Mouse (Mus musculus) lung, postnatal 25 days (tissue): Measurements from ENCODE around the gene Vwa3a.

Source experiments
- DNase-seq: peaks from one replicate; pipeline ENCODE4 v3.0.0; 2022; ENCODE audit warnings: low spot score

Vwa3a gene

DNA sequence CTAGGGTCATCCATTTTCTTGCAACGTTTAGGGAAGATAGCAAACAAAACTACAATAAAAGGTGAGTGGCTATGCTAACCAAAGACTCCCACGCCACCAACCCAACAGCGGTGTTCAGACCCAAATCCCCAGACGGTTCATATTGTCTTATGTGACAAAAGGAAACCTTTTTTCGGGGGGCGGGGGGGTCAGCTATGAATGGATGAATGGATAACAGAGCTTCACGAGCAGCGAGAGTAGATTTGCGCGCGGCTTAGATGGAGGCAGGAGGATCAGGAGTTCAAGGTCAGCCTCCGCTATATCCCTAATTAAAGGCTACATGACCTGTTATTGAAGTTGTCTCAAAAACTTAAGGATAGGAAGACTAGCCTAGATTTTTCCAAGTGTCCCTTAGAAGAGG lies 97.2 kb downstream of the Vwa3a start:
- no peak for DNase-seq

- DNase-seq = no peak
These were observed 99.5 kb downstream of the Vwa3a start for GRCm38 (mm10) chr7:120838436-120839160.

- no peak for DNase-seq
These were observed 100.7 kb downstream of the Vwa3a start for GRCm38 (mm10) chr7:120839786-120840185.

DNA sequence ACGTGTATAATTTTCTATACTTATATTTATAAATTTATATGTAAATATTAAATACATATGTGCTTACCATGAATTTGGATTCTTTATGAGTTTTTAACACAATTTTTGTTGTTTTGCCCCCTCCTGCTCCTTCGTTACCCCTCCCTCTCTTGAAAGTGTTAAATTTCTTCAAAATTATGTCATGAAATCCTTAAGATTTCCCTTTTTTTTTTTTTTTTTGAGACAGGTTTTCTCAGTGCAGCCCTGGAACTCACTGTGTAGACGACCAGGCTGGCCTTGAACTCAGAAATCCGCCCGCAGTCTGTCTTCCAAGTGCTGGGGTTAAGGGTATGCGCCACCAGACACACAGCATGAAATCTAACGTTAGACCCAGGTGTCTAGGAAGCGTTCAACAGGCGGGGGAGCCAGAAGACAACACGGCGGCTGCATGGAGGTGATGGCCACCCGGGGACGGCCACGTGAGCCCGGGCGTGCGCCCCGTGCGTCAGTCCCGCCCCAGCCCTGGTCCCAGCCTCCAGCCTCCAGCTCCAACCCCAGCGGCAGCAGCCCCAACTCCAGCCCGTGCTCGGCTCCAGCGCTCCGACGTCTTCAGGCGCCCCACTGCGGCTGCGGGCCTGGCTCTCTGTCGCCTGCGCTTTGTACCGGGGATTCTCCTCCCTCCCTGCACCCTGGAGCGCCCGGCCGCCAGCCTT lies 103.4 kb downstream of the Vwa3a start, which contains the start of gene Eef2k:
Gene Eef2k, plus strand, starts transcription at position 487 of the 692 bp plus-strand sequence.
- peak; percentile 89 for DNase-seq

DNA sequence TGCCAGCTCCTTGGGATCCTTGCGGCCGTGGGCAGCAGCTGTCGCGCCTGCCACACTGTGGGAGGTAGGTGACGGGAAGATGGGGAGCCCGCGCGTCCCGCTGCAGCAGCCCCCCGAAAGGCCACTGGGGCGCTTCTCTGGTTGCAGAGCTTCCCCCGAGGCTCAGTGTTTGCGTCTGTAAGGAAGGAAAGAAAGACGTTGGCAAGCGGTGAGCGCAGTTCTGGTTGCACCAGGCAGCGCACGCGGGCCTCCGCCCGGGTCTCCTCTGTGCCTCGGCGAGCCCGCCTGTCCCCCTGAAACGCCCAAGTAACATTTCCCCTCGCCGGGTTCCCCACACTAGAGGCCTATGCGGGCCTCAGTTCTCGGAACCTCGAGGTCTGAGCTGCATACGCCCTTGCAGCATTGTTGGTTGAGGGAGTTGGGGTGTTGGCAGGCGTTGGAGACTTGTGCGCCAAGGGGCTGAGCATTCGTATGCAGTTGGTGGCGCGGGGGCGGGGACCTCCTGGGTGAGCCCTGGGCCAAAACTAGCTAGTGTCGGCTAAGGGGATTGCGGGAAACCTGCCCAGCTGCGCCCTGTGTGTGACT lies 104.0 kb downstream of the Vwa3a start:
- peak; percentile 77 for DNase-seq

DNA sequence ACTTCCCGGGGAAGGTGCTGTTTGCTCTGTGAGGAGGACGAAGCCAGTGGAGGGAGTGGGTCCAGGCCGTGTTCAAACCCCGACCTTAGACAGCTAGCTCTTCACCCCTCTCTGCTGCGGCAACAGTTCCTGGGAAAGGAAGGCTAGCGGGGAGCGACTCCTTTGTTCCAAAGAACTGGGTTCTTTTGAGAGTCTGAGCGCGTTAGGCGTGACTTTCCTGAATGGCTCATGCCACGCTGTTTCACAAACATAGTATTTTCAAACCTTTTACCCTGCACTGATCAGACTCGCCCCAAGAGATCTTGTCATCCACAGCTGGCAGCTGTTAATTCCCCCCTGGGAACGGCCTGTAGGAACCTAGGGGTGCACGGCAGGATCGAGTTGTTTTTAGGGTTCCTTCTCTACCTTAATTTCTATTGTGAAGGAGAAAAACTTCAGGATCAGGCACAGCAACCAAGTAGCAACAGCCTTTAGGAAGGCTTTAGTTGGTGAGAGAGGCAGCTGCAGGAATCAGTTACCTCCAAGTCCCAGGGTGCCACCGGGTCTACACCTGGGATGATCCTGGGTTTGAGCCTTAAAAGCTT lies 104.8 kb downstream of the Vwa3a start:
- no peak for DNase-seq

DNA sequence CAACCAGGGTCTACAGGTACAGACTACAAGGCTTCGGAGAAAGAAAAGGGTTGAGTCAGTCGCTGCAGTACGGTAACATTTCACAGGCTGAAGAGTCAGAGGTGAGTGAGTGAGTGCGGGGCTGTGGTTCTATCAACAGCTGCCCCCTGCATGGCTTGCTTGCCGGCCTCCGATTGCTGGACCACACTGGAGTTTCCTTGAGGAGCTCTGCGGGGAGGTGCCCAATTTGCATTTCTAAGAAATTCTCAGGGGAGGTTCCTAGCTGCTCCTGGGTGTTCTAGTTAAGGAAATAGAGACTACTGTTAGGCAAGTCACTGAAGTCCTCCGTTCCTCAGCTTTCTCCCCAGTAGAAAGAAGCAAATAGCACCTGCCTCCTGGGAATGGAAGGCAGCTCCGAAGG lies 105.6 kb downstream of the Vwa3a start:
- DNase-seq = no peak

DNA sequence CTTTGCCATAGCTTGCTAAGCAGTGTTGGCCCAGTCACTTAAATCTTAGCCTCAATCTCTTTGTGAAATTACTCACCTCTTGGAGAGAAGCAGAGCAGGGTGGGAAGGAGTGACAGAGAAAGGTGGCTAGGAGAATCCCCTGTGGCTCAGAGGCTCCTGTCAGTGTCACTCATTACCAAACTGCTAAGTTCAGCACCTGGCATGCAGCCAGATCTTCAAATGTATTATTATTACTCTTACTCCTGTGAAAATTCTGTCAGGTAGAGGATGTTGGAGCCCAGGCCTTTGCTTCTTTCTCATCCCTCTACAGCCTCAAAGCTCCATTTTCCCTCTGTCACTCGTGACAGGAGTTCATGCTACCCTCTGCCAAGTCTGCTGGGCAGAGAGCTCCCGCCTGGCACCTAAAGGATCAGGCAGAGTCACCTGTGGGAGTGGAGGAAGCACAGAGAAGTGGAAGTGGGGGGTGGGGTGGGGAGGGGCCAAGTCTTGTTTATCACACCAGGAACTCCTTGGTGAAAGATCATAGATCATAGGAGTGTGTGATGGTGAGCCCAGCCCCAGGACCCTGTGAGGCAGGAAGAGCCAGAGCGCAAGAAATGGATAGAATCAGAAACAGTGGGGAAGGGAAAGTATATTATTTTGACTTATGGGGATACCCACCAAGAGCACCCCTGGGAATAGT lies 109.9 kb downstream of the Vwa3a start:
- no peak for DNase-seq

DNA sequence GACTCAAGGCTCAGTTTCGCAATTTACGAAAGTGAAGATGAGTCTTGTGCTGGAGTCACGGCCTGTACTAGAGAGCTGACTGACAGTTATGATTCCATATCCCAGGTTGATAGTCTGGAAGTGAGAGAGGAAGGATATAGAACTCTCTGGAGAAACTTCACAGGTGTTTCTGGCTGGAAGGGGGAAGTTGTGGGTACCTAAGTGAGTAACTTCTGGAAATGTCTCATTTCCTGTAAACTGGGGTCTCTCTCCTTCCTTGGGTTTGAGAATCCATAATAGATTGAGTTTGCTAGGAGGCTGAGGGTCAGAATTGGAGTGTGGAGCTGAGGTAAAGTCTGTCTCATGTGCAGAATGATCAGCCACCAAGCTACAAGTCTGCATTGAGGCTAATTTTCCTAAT lies 111.0 kb downstream of the Vwa3a start:
- DNase-seq = no peak
